Mouse (Mus musculus) E14TG2a.4 (cell line): ENCODE data around the gene Sprtn.

Source experiments
- CTCF ChIP-seq: conservative IDR thresholded peaks from 2 replicates; pipeline ENCODE4 v1.5.1; 2014; ENCODE audit warnings: low read length
- NANOG ChIP-seq: IDR thresholded peaks from 2 replicates; pipeline ENCODE4 v1.6.1; 2014; ENCODE audit warnings: borderline replicate concordance, low read length, mixed read lengths
- POU5F1 ChIP-seq: IDR thresholded peaks from 2 replicates; pipeline ENCODE4 v1.6.1; 2014; ENCODE audit warnings: low read length, borderline replicate concordance

GRCm38 (mm10) chr8:124867126-124867525 is 30.6 kb upstream of the Sprtn start:
- TF ChIP-seq CTCF, result no peak
- TF ChIP-seq NANOG, result no peak
- no peak for TF ChIP-seq POU5F1
